Mouse (Mus musculus) midbrain, embryonic 11.5 days (tissue): Measurements from ENCODE around the gene Reps2. TPM values are rescaled to one million over a fixed set of nuclear protein-coding genes. Genes with fewer than 3 reads are reported as not detected.

Source experiments
- ATAC-seq: fragments of 200-750 bp; cut with Nextera tagmentation; 2 replicates; pipeline ENCODE4 v1.8.0; 2017; ENCODE audit warnings: moderate TSS enrichment, moderate library complexity; ENCODE audit not compliant: low FRiP score
- DNase-seq: peaks from one replicate; pipeline ENCODE4 v3.0.0; 2015; ENCODE audit warnings: low spot score; ENCODE audit errors: missing footprints
- H3K27ac ChIP-seq: fragments of 300-500 bp; sonication (generic); 2 replicates; pipeline ENCODE4 v1.5.1; 2014; ENCODE audit warnings: low read depth, low read length
- H3K27me3 ChIP-seq: fragments of 300-500 bp; sonication (generic); 2 replicates; pipeline ENCODE4 v1.6.1; 2014; ENCODE audit warnings: mild to moderate bottlenecking, low read length, moderate library complexity, mixed read lengths; ENCODE audit not compliant: control insufficient read depth, insufficient read depth
- H3K36me3 ChIP-seq: fragments of 300-500 bp; sonication (generic); 2 replicates; pipeline ENCODE4 v1.6.1; 2014; ENCODE audit warnings: mild to moderate bottlenecking, low read length, moderate library complexity, mixed read lengths; ENCODE audit not compliant: control insufficient read depth, insufficient read depth
- H3K4me1 ChIP-seq: fragments of 300-500 bp; sonication (generic); 2 replicates; pipeline ENCODE4 v1.6.1; 2014; ENCODE audit warnings: low read length; ENCODE audit not compliant: control insufficient read depth, insufficient read depth
- H3K4me2 ChIP-seq: fragments of 300-500 bp; sonication (generic); 2 replicates; pipeline ENCODE4 v1.6.1; 2014; ENCODE audit warnings: mild to moderate bottlenecking, moderate library complexity
- H3K4me3 ChIP-seq: fragments of 300-500 bp; sonication (generic); 2 replicates; pipeline ENCODE4 v1.5.1; 2014; ENCODE audit warnings: low read depth, low read length
- H3K9ac ChIP-seq: fragments of 300-500 bp; sonication (generic); 2 replicates; pipeline ENCODE4 v1.6.1; 2014; ENCODE audit warnings: low read length
- H3K9me3 ChIP-seq: fragments of 300-500 bp; sonication (generic); 2 replicates; pipeline ENCODE4 v1.6.1; 2016; ENCODE audit warnings: low read length; ENCODE audit not compliant: control insufficient read depth
- WGBS: fragments of 180-500 bp; shearing (Covaris S2); extraction: QIAGEN DNeasy Blood & Tissue Kit; methylation state at CpG from one replicate; pipeline ENCODE4 v1.1.7; 2014; 5-methylcytosine and 5-hydroxymethylcytosine counted together
- polyA plus RNA-seq: library from polyadenylated mRNA; unstranded; fragments of >200 nt; fragmentation: Nextera tagmentation; extraction: Ambion mirVana; gene quantifications from 2 replicates; pipeline ENCODE4 v1.2.1, GENCODE M21; 2014

Reps2 gene
- 0.70 and 0.76 TPM in 2 replicates for polyA plus RNA-seq

- peak within 1 kb of the TSS; percentile 55 for H3K9ac ChIP-seq
- no peak within 1 kb of the TSS for H3K27ac ChIP-seq
- H3K9me3 ChIP-seq = no peaks in the 10 kb centered on the region
- H3K4me1 ChIP-seq = 0 out of 2 replicates have a peak, but pooled peaks cover 2% of the 10 kb centered on the region
- DNase-seq (peak; percentile 94), ATAC-seq (peak; percentile 98)
- WGBS = 14% methylated on average over 57 of the region's 61 CpGs
- H3K27me3 ChIP-seq = peaks cover 11% of the 10 kb centered on the region; the same call in 1 of the 2 replicates
- peak within 1 kb of the TSS; percentile 78 for H3K4me2 ChIP-seq
- H3K4me3 ChIP-seq = peak within 1 kb of the TSS; percentile 47
- H3K36me3 ChIP-seq = no peaks in the 10 kb centered on the region
Measured at GRCm38 (mm10) chrX:162643091-162643788, at the start of gene Reps2. TSS of gene Reps2 (minus strand) at chrX:162643649.

DNA sequence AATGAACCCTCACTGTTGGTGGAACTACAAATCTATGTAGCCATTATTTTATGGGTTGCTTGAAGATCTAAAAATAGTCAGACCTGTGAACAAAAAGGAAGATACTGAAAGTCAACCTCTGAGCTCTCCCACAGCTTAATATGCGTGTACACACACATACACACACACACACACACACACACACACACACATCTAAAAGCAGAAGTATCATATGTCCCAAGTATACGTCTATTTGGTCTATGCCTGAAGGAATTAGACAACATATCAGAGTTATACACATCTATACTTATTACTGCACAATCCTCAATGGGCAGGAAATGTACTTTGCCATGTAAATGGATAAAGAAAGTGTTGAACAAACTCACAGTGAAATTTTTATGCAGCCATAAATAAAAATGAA, 47.8 kb upstream of the Reps2 start:
- H3K36me3 ChIP-seq = no peaks in the 10 kb centered on the region
- no peak overlapping the region for H3K27ac ChIP-seq
- no peak overlapping the region for H3K4me3 ChIP-seq
- H3K4me1 ChIP-seq = no peaks in the 10 kb centered on the region
- no peak overlapping the region for H3K4me2 ChIP-seq
- no peak overlapping the region for H3K9ac ChIP-seq
- DNase-seq (no peak), ATAC-seq (no peak)
- no peaks in the 10 kb centered on the region for H3K27me3 ChIP-seq
- H3K9me3 ChIP-seq = no peaks in the 10 kb centered on the region
- WGBS = 66% methylated on average over 2 of the region's 2 CpGs

- ATAC-seq (no peak), DNase-seq (no peak)
- no peak overlapping the region for H3K27ac ChIP-seq
- no peak overlapping the region for H3K9ac ChIP-seq
- no peaks in the 10 kb centered on the region for H3K4me1 ChIP-seq
- no peaks in the 10 kb centered on the region for H3K36me3 ChIP-seq
- no peaks in the 10 kb centered on the region for H3K9me3 ChIP-seq
- 84% methylated on average over 1 of the region's 1 CpGs for WGBS
- H3K4me2 ChIP-seq = no peak overlapping the region
- no peak overlapping the region for H3K4me3 ChIP-seq
- H3K27me3 ChIP-seq = no peaks in the 10 kb centered on the region; the same call in 1 of the 2 replicates
Measured at GRCm38 (mm10) chrX:162685394-162685793, 41.9 kb upstream of the Reps2 start.

DNA sequence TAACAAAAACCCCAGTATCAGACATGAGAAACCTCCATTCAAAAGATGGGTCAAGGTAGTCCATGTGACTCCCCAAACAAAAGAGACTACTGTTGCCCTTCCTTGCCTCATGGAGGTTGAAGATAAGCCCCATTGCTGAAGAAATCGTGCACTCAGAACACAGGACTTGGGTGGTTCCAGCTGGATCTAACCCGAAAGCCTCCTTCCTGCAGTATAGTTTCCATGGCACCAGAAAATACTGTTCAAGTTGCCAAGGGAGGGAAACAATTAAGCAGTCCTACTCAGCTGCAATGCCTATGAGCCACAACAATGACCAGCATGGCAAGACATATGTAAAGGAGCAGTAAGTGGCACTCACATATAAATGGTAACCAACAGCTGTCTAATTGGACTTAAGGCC, 36.1 kb upstream of the Reps2 start:
- Histone ChIP-seq H3K27me3 (no peaks in the 10 kb centered on the region; the same call in 1 of the 2 replicates), H3K4me3 (no peak overlapping the region), H3K36me3 (no peaks in the 10 kb centered on the region), H3K9ac (no peak overlapping the region), H3K4me1 (no peaks in the 10 kb centered on the region), H3K4me2 (no peak overlapping the region), H3K9me3 (no peaks in the 10 kb centered on the region), H3K27ac (no peak overlapping the region)
- DNase-seq (no peak), ATAC-seq (no peak)
- WGBS = 75% methylated on average over 2 of the region's 2 CpGs

DNA sequence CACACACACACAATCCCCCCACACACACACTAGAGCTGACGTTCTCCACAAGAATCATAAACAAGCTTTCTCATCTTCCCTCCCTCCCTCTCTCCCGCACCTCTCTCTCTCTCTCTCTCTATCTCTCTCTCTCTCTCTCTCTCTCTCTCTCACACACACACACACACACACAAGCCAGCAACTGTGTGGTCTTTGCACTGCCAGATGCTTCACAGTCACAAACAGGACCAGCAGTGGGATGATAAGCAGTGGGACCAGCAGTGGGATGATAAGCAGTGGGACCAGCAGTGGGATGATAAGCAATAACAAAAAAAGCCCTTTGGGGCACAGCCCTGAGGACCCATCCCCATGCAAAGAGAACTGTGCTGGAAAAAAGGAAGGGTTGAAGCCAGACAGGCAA, 35.4 kb upstream of the Reps2 start:
- H3K9me3 ChIP-seq = no peaks in the 10 kb centered on the region
- H3K4me3 ChIP-seq = no peak overlapping the region
- H3K4me1 ChIP-seq = no peaks in the 10 kb centered on the region
- H3K36me3 ChIP-seq = no peaks in the 10 kb centered on the region
- no peak for ATAC-seq
- no peak overlapping the region for H3K9ac ChIP-seq
- WGBS = 77% methylated on average over 2 of the region's 2 CpGs
- no peak overlapping the region for H3K27ac ChIP-seq
- H3K27me3 ChIP-seq = no peaks in the 10 kb centered on the region; the same call in 1 of the 2 replicates
- DNase-seq = no peak
- H3K4me2 ChIP-seq = no peak overlapping the region

- ATAC-seq = no peak
- 70% methylated on average over 2 of the region's 2 CpGs for WGBS
- no peaks in the 10 kb centered on the region for H3K9me3 ChIP-seq
- no peak overlapping the region for H3K27ac ChIP-seq
- no peaks in the 10 kb centered on the region for H3K36me3 ChIP-seq
- no peak overlapping the region for H3K4me3 ChIP-seq
- no peaks in the 10 kb centered on the region for H3K4me1 ChIP-seq
- no peak overlapping the region for H3K4me2 ChIP-seq
- H3K9ac ChIP-seq = no peak overlapping the region
- no peak for DNase-seq
- H3K27me3 ChIP-seq = no peaks in the 10 kb centered on the region; the same call in 1 of the 2 replicates
Measured at GRCm38 (mm10) chrX:162666166-162666565, 22.7 kb upstream of the Reps2 start.

- Histone ChIP-seq H3K9ac (no peak overlapping the region), H3K27me3 (no peaks in the 10 kb centered on the region; the same call in 1 of the 2 replicates), H3K4me1 (no peaks in the 10 kb centered on the region), H3K27ac (no peak overlapping the region), H3K36me3 (no peaks in the 10 kb centered on the region), H3K4me3 (no peak overlapping the region), H3K4me2 (no peak overlapping the region), H3K9me3 (no peaks in the 10 kb centered on the region)
- ATAC-seq = no peak
- no peak for DNase-seq
- WGBS = 81% methylated on average over 1 of the region's 1 CpGs
Measured at GRCm38 (mm10) chrX:162660182-162660581, 16.7 kb upstream of the Reps2 start.

- H3K36me3 ChIP-seq = no peaks in the 10 kb centered on the region
- H3K27me3 ChIP-seq = no peaks in the 10 kb centered on the region
Measured at GRCm38 (mm10) chrX:162653518-162653917, 10.1 kb upstream of the Reps2 start.

DNA sequence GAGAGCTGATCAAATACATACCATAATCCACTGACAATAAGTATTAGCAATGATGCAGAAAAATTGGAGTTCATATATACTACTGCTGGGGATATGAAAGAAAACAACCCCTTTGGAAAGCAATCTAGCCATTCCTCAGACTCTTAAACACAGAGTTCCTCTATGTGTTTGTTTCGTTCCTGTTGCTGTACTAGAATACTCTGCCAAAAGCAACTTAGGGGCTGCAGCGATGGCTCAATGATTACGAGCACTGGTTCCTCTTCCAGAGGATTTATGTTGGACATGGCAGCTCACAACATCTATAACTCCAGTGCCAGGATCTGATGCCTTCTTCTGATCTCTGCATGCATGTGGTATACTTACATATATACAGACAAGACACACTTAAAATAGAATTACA, 9.0 kb upstream of the Reps2 start:
- H3K4me2 ChIP-seq = no peak overlapping the region
- H3K27me3 ChIP-seq = no peaks in the 10 kb centered on the region
- H3K9ac ChIP-seq = no peak overlapping the region
- no peaks in the 10 kb centered on the region for H3K4me1 ChIP-seq
- DNase-seq = no peak
- no peak overlapping the region for H3K27ac ChIP-seq
- 85% methylated on average over 3 of the region's 3 CpGs for WGBS
- H3K9me3 ChIP-seq = no peaks in the 10 kb centered on the region
- no peak for ATAC-seq
- H3K4me3 ChIP-seq = no peak overlapping the region
- H3K36me3 ChIP-seq = no peaks in the 10 kb centered on the region

More at GRCm38 (mm10) chrX:162653518-162653917, 10.1 kb upstream of the Reps2 start:
- no peak overlapping the region for H3K27ac ChIP-seq
- no peak overlapping the region for H3K4me3 ChIP-seq
- no peak overlapping the region for H3K9ac ChIP-seq
- no peak overlapping the region for H3K4me2 ChIP-seq
- no peaks in the 10 kb centered on the region for H3K4me1 ChIP-seq
- H3K9me3 ChIP-seq = no peaks in the 10 kb centered on the region
- ATAC-seq (no peak), DNase-seq (no peak)
- 89% methylated on average over 7 of the region's 7 CpGs for WGBS
